Mouse (Mus musculus) megakaryocyte, embryonic 14.5 days (primary cell): ENCODE results near the gene Rhbdd1.

Experiments
- FLI1 ChIP-seq: IDR thresholded peaks from 2 replicates; pipeline ENCODE4 v1.6.1; 2012; ENCODE audit warnings: low read length, inconsistent platforms, mixed read lengths
- GATA1 ChIP-seq: IDR thresholded peaks from 3 replicates; pipeline ENCODE4 v1.6.1; 2012; ENCODE audit warnings: mixed read lengths, low read length, inconsistent platforms, borderline replicate concordance

DNA sequence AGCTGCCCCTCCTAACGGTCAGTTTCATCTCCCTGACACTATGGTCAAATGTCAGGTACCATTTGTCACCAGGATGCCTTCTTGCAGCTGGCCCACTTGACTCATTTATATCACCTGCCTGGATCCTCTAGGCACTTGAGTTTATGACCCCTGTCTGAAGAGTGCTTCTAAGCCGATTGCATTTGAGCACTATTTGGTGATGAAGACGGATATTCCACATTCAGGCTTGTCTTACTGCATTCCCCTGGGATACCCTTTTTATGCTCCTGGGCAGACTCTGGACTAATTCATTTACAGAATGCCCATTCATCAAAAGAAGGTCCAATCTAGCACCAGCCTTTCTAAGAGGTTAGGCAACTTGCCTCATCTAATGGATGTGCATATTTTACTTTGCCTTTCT is 11.8 kb upstream of the Rhbdd1 start:
- TF ChIP-seq GATA1 = no peak
- TF ChIP-seq FLI1 = no peak
